Mouse (Mus musculus) neural tube, embryonic 13.5 days (tissue): ENCODE measurements at regions not wholly inside any gene's neighbourhood (a gene's known extent, or its start where the extent isn't known, plus 50 kb on each side); places are given as distances from the start of the nearest gene placed in this dataset.

Experiments used
- ATAC-seq: fragments of 200-750 bp; cut with Nextera tagmentation; 2 replicates; pipeline ENCODE4 v1.8.0; 2017; ENCODE audit warnings: low read depth, mild to moderate bottlenecking, moderate TSS enrichment, moderate library complexity
- H3K27ac ChIP-seq: fragments of 300-500 bp; sonication (generic); replicated peaks from 2 replicates; pipeline ENCODE4 v1.5.1; 2015; ENCODE audit warnings: moderate library complexity, mild to moderate bottlenecking, inconsistent platforms
- H3K27me3 ChIP-seq: fragments of 300-500 bp; sonication (generic); 2 replicates; pipeline ENCODE4 v1.6.1; 2015; ENCODE audit warnings: mild to moderate bottlenecking, inconsistent platforms
- H3K36me3 ChIP-seq: fragments of 300-500 bp; sonication (generic); 2 replicates; pipeline ENCODE4 v1.6.1; 2015; ENCODE audit warnings: mild to moderate bottlenecking, inconsistent platforms
- H3K4me1 ChIP-seq: fragments of 300-500 bp; sonication (generic); replicated peaks from 2 replicates; pipeline ENCODE4 v1.6.1; 2015; ENCODE audit warnings: inconsistent platforms
- H3K4me2 ChIP-seq: fragments of 300-500 bp; sonication (generic); 2 replicates; pipeline ENCODE4 v1.6.1; 2015; ENCODE audit warnings: inconsistent platforms, mild to moderate bottlenecking, moderate library complexity
- H3K4me3 ChIP-seq: fragments of 300-500 bp; sonication (generic); 2 replicates; pipeline ENCODE4 v1.5.1; 2015; ENCODE audit warnings: mild to moderate bottlenecking, inconsistent platforms
- H3K9ac ChIP-seq: fragments of 300-500 bp; sonication (generic); 2 replicates; pipeline ENCODE4 v1.6.1; 2015; ENCODE audit warnings: moderate library complexity, mild to moderate bottlenecking, inconsistent platforms
- H3K9me3 ChIP-seq: fragments of 300-500 bp; sonication (generic); 2 replicates; pipeline ENCODE4 v1.6.1; 2016; ENCODE audit warnings: inconsistent platforms
- WGBS: fragments of 180-500 bp; shearing (Covaris S2); methylation state at CpG from one replicate; pipeline ENCODE4 v1.1.7; 2015; 5-methylcytosine and 5-hydroxymethylcytosine counted together

DNA sequence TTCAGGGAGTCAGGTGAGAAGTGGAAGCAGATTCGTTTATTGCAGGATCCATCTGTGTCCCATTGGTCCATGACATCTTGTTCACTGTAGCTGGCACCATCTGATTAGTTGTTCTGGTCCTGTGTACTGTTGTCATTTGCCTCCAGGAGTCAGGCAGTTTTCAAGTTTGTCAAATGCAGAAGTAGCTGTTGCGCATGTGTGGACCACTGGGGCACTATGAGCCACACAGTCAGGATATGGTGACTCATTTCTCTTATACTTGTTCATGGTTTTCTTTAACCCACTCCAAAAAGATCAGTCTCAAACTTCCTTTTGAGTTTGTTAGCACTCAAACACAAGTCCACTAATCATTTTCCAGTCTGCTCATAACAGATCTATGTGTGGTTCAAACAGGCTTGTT is 81.9 kb downstream of the Gm12887 start:
- H3K27me3 ChIP-seq = no peaks in the 10 kb centered on the region
- H3K9me3 ChIP-seq = peaks cover 52% of the 10 kb centered on the region
- H3K4me1 ChIP-seq = no peaks in the 10 kb centered on the region
- H3K27ac ChIP-seq = no peak overlapping the region
- H3K36me3 ChIP-seq = no peaks in the 10 kb centered on the region
- ATAC-seq = no peak
- no peak overlapping the region for H3K4me2 ChIP-seq
- H3K4me3 ChIP-seq = no peak overlapping the region
- WGBS = 73% methylated on average over 2 of the region's 2 CpGs
- no peak overlapping the region for H3K9ac ChIP-seq
